Mouse (Mus musculus): ENCODE measurements around the gene 2410131K14Rik.

- TF ChIP-seq CTCF (IDR thresholded peaks at IDR 0.05; ENCODE audit: borderline replicate concordance, insufficient read depth, low read length) (no peak), POLR2A (IDR thresholded peaks at IDR 0.05; ENCODE audit: low read depth, low read length) (no peak)
These were observed 45.4 kb upstream of the 2410131K14Rik start for GRCm38 (mm10) chr5:118199670-118200069.
